Comparison of ENCODE assay signal across 25 mouse cellular contexts in the genomic region with DNA sequence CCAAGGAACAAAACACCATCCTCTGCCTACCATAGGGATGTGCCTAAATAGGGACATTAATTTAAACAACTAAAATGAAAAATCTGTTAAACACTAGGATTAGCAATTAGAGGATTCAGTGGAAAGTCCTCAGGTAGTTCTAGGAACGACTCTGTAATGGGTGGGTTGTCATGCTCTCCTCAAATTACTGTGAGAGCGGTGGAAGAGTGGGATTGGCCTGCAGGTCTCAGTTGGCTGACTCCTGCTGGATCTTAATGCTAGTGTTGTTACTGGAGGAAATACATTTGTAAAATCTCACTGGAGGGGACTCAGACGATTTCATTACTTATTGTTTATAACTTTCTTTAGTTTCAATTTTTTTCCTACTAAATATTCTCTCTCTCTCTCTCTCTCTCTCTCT.
"Had no signal": no experiment of that assay in that cellular context is flagged by ENCODE, and none has a peak within 500 bp of the region (broad histone marks: within the 10 kb centered on the region; RNA-seq: fewer than 3 reads in every experiment).

No protein-coding gene starts in this region.

- H3K27ac ChIP-seq: embryonic facial prominence, embryonic 10.5 days; embryonic facial prominence, embryonic 12.5 days; embryonic facial prominence, embryonic 13.5 days; embryonic facial prominence, embryonic 15.5 days; forebrain, embryonic 10.5 days; forebrain, embryonic 12.5 days; forebrain, embryonic 13.5 days; forebrain, embryonic 15.5 days; gastrocnemius, adult 2 months had no signal

- H3K9ac ChIP-seq: embryonic facial prominence, embryonic 12.5 days; embryonic facial prominence, embryonic 13.5 days; embryonic facial prominence, embryonic 15.5 days; forebrain, embryonic 12.5 days; forebrain, embryonic 13.5 days; forebrain, embryonic 15.5 days; forebrain, postnatal 0 days had no signal

- H3K4me3 ChIP-seq: embryonic facial prominence, embryonic 10.5 days; embryonic facial prominence, embryonic 12.5 days; embryonic facial prominence, embryonic 13.5 days; embryonic facial prominence, embryonic 15.5 days; erythroblast, embryonic 14.5 days; forebrain, embryonic 10.5 days; forebrain, embryonic 12.5 days; forebrain, embryonic 13.5 days; forebrain, embryonic 15.5 days; gastrocnemius, adult 2 months had no signal

- ATAC-seq: forebrain, embryonic 13.5 days; forebrain, embryonic 14.5 days; forebrain, embryonic 15.5 days; forebrain, embryonic 16.5 days; forebrain, postnatal 0 days had no signal

- DNase-seq: cerebellum, adult 18-20 months; cerebellum, adult 2 months; cerebellum, adult 8-10 months; cerebellum, adult 9-10 months; cerebellum, adult 9-11 months; cerebellum, postnatal 36 days; embryo, embryonic 11 days; forebrain, postnatal 0 days; gastrocnemius, adult 2 months; gastrocnemius, postnatal 10 days; gastrocnemius, postnatal 14 days; gastrocnemius, postnatal 25 days; gastrocnemius, postnatal 36 days; heart, adult 11 months had no signal

- H3K9me3 ChIP-seq: embryonic facial prominence, embryonic 10.5 days; embryonic facial prominence, embryonic 12.5 days; embryonic facial prominence, embryonic 13.5 days; embryonic facial prominence, embryonic 15.5 days; forebrain, embryonic 10.5 days; forebrain, embryonic 12.5 days; forebrain, embryonic 13.5 days; forebrain, embryonic 15.5 days had no signal

- H3K4me1 ChIP-seq: embryonic facial prominence, embryonic 12.5 days; embryonic facial prominence, embryonic 13.5 days; embryonic facial prominence, embryonic 15.5 days; forebrain, embryonic 10.5 days; forebrain, embryonic 12.5 days; forebrain, embryonic 13.5 days; forebrain, embryonic 15.5 days had no signal

- H3K36me3 ChIP-seq: embryonic facial prominence, embryonic 10.5 days; embryonic facial prominence, embryonic 12.5 days; embryonic facial prominence, embryonic 13.5 days; embryonic facial prominence, embryonic 15.5 days; forebrain, embryonic 10.5 days; forebrain, embryonic 12.5 days; forebrain, embryonic 15.5 days had no signal

- H3K4me2 ChIP-seq: embryonic facial prominence, embryonic 12.5 days; embryonic facial prominence, embryonic 13.5 days; embryonic facial prominence, embryonic 15.5 days; forebrain, embryonic 12.5 days; forebrain, embryonic 13.5 days; forebrain, embryonic 15.5 days had no signal

- H3K27me3 ChIP-seq: embryonic facial prominence, embryonic 12.5 days; embryonic facial prominence, embryonic 13.5 days; embryonic facial prominence, embryonic 15.5 days; forebrain, embryonic 12.5 days; forebrain, embryonic 13.5 days; forebrain, embryonic 15.5 days had no signal
